ENCODE assay signal across 19 mouse cellular contexts in the genomic region with DNA sequence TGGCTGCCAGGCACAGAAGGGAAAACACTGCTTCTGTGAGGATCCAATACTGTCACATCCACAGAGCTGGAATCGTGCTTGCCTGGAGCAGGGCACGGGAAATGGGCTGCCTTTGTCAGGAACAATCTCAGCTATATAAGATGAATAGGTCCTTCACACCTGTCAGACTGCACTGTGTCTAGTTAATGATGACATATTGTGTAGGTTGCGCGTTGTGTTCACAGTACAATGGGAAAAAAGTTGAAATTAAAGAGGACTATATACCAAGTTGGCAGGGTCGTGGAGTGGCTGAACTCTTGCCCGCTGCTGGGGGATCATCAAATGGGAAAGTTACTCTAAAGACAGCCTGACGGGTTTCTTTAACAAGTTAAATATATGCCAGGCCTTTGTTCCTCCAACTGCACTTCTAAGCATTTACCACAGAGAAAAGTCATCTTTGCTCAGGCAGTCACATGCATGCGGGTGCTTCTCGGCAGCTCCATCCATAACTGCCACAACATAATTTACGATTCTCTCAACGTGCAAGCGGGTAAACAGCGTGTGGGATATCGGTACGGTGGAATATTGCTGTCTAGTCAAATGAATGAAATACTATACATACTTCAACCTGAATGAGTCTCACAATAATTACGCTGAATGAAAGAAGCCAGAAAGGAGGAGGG.
"Had no signal": no experiment of that assay in that cellular context is flagged by ENCODE, and none has a peak within 500 bp of the region (broad histone marks: within the 10 kb centered on the region; RNA-seq: fewer than 3 reads in every experiment).

No protein-coding gene starts in this region.

- ATAC-seq: intestine, postnatal 0 days; lung, postnatal 0 days had no signal

- H3K36me3 ChIP-seq: limb, embryonic 13.5 days; liver, embryonic 15.5 days; midbrain, embryonic 10.5 days; stomach, embryonic 15.5 days had no signal

- DNase-seq: kidney, adult 8-10 months; kidney, postnatal 4 days; left cerebral cortex, postnatal 4 days; lung, adult 2 months; lung, postnatal 36 days; midbrain, embryonic 14.5 days; retina, postnatal 1 day; right cerebral cortex, postnatal 4 days; thymus, adult 2 months; thymus, postnatal 25 days had no signal

- H3K27me3 ChIP-seq: limb, embryonic 13.5 days; liver, embryonic 15.5 days; stomach, embryonic 15.5 days had no signal

- H3K4me3 ChIP-seq: layer of hippocampus, adult 2 months; limb, embryonic 13.5 days; liver, embryonic 15.5 days; midbrain, embryonic 10.5 days; myocyte; stomach, embryonic 15.5 days had no signal

- H3K9ac ChIP-seq: limb, embryonic 13.5 days; liver, embryonic 15.5 days; stomach, embryonic 15.5 days had no signal

- H3K27ac ChIP-seq: kidney, postnatal 0 days; layer of hippocampus, adult 2 months; limb, embryonic 13.5 days; liver, embryonic 15.5 days; midbrain, embryonic 10.5 days; stomach, embryonic 15.5 days had no signal

- H3K9me3 ChIP-seq: liver, embryonic 15.5 days had no signal

- H3K4me1 ChIP-seq: stomach, embryonic 15.5 days had no signal

- H3K4me2 ChIP-seq: limb, embryonic 13.5 days; liver, embryonic 15.5 days; stomach, embryonic 15.5 days had no signal
